Mouse (Mus musculus) layer of hippocampus, adult 2 months (tissue): ENCODE results near the gene Ephb1. TPM values are rescaled to one million over a fixed set of nuclear protein-coding genes. Genes with fewer than 3 reads are reported as not detected.

Source experiments
- DNase-seq, 2 experiments: peaks; one replicate each; pipeline ENCODE4 v3.0.0; 2022; ENCODE audit warnings: low spot score in 2 of 2
- H3K27ac ChIP-seq: fragments of 200-600 bp; 2 replicates; pipeline ENCODE4 v1.8.1; 2022
- H3K4me3 ChIP-seq: fragments of 200-600 bp; 2 replicates; pipeline ENCODE4 v1.8.1; 2022; ENCODE audit warnings: mild to moderate bottlenecking
- CTCF ChIP-seq: fragments of 200-600 bp; conservative IDR thresholded peaks from 2 replicates; pipeline ENCODE4 v1.8.1; 2022; ENCODE audit warnings: antibody characterized with exemption, mild to moderate bottlenecking, moderate library complexity
- total RNA-seq, 2 experiments: library from RNA; stranded (reverse); gene quantifications; 2 replicates each; pipeline ENCODE4 v1.2.3; 2021

Ephb1 gene
- total RNA-seq, 2 experiments from 2014 or later: 23.5 to 26.3 TPM

GRCm38 (mm10) chr9:102346801-102347200 is 7.7 kb downstream of the Ephb1 start:
- no peak overlapping the region for H3K27ac ChIP-seq
- no peak for TF ChIP-seq CTCF
- no peak for DNase-seq

GRCm38 (mm10) chr9:102345474-102345873 is 9.0 kb downstream of the Ephb1 start:
- TF ChIP-seq CTCF: no peak
- no peak for DNase-seq
- Histone ChIP-seq H3K4me3 (no peak overlapping the region), H3K27ac (no peak overlapping the region)

More at GRCm38 (mm10) chr9:102346801-102347200, 7.7 kb downstream of the Ephb1 start:
- no peak overlapping the region for H3K4me3 ChIP-seq

- no peak for TF ChIP-seq CTCF
- no peak overlapping the region for H3K4me3 ChIP-seq
- no peak for DNase-seq
- H3K27ac ChIP-seq: no peak overlapping the region
Observed at GRCm38 (mm10) chr9:102345047-102345446, 9.4 kb downstream of the Ephb1 start.

GRCm38 (mm10) chr9:102344086-102344930 is 10.2 kb downstream of the Ephb1 start:
- no peak overlapping the region for H3K27ac ChIP-seq
- H3K4me3 ChIP-seq: no peak overlapping the region
- no peak for TF ChIP-seq CTCF
- no peak for DNase-seq

GRCm38 (mm10) chr9:102343061-102343460 is 11.4 kb downstream of the Ephb1 start:
- no peak overlapping the region for H3K4me3 ChIP-seq
- no peak for DNase-seq
- no peak overlapping the region for H3K27ac ChIP-seq
- TF ChIP-seq CTCF: no peak

GRCm38 (mm10) chr9:102342026-102342425 is 12.5 kb downstream of the Ephb1 start:
- no peak for DNase-seq
- H3K27ac ChIP-seq: no peak overlapping the region
- no peak overlapping the region for H3K4me3 ChIP-seq
- TF ChIP-seq CTCF: no peak

GRCm38 (mm10) chr9:102340768-102341167 is 13.7 kb downstream of the Ephb1 start:
- peak in 1 of 2 experiments; percentile 12 for DNase-seq
- TF ChIP-seq CTCF: no peak
- Histone ChIP-seq H3K4me3 (peak overlapping the region; percentile 31; the same call in 1 of the 2 replicates), H3K27ac (peak overlapping the region; percentile 66)

- no peak overlapping the region for H3K4me3 ChIP-seq
- no peak for TF ChIP-seq CTCF
- DNase-seq: no peak
- no peak overlapping the region for H3K27ac ChIP-seq
Observed at GRCm38 (mm10) chr9:102335571-102336282, 18.8 kb downstream of the Ephb1 start.

- DNase-seq: no peak
- TF ChIP-seq CTCF: no peak
Observed at GRCm38 (mm10) chr9:102330266-102331060, 24.0 kb downstream of the Ephb1 start.

GRCm38 (mm10) chr9:102327625-102328150 is 26.8 kb downstream of the Ephb1 start:
- no peak for DNase-seq
- TF ChIP-seq CTCF: no peak
- no peak overlapping the region for H3K4me3 ChIP-seq
- no peak overlapping the region for H3K27ac ChIP-seq

More at GRCm38 (mm10) chr9:102330266-102331060, 24.0 kb downstream of the Ephb1 start:
- no peak overlapping the region for H3K27ac ChIP-seq
- H3K4me3 ChIP-seq: no peak overlapping the region

GRCm38 (mm10) chr9:102315436-102315835 is 39.1 kb downstream of the Ephb1 start:
- no peak for TF ChIP-seq CTCF
- DNase-seq: no peak
- Histone ChIP-seq H3K4me3 (no peak overlapping the region), H3K27ac (no peak overlapping the region)

GRCm38 (mm10) chr9:102314795-102315194 is 39.7 kb downstream of the Ephb1 start:
- no peak for TF ChIP-seq CTCF
- peak overlapping the region; percentile 28; the same call in 1 of the 2 replicates for H3K27ac ChIP-seq

More at GRCm38 (mm10) chr9:102314795-102315194, 39.7 kb downstream of the Ephb1 start:
- no peak for DNase-seq
- H3K4me3 ChIP-seq: no peak overlapping the region
